Mouse (Mus musculus): ENCODE data around the gene Car10. TPM values are rescaled to one million over a fixed set of nuclear protein-coding genes. Genes with fewer than 3 reads are reported as not detected.

Gene Car10
- total and polyA plus RNA-seq, 3 experiments = not detected

GRCm38 (mm10) chr11:93562330-93562865, 464.6 kb downstream of the Car10 start:
- H3K4me3 ChIP-seq (ENCODE audit: control insufficient read depth in 1 of 2, insufficient read depth in 1 of 2, low read depth in 2 of 2, low read length in 2 of 2) = no peak overlapping the region
- H3K27me3 ChIP-seq (ENCODE audit: control insufficient read depth in 1 of 2, insufficient read depth in 2 of 2, low read length in 2 of 2) = no peaks in the 10 kb centered on the region
- TF ChIP-seq CHD2 (IDR thresholded peaks at IDR 0.05; ENCODE audit: low read length) = no peak
- no peak for TF ChIP-seq USF1 (IDR thresholded peaks at IDR 0.05; ENCODE audit: low read depth, low read length)
- no peak for TF ChIP-seq USF2 (IDR thresholded peaks at IDR 0.05; ENCODE audit: borderline replicate concordance in 1 of 2, insufficient read depth in 1 of 2, low read depth in 1 of 2, low read length in 2 of 2)
- TF ChIP-seq RAD21 (IDR thresholded peaks at IDR 0.05; ENCODE audit: low read depth, low read length) = no peak
- no peak for TF ChIP-seq GATA1 (IDR thresholded peaks at IDR 0.05; ENCODE audit: low read depth, low read length)
- TF ChIP-seq KAT2A (conservative IDR thresholded peaks at IDR 0.05; ENCODE audit: low read depth, low read length) = no peak
- no peak for TF ChIP-seq MEF2A (IDR thresholded peaks at IDR 0.05; ENCODE audit: extremely low read depth, insufficient replicate concordance, low read depth, low read length, poor library complexity, severe bottlenecking)
- TF ChIP-seq NRF1 (IDR thresholded peaks at IDR 0.05; ENCODE audit: insufficient read depth, low read depth, low read length, poor library complexity, severe bottlenecking) = no peak
- TF ChIP-seq CHD1 (IDR thresholded peaks at IDR 0.05; ENCODE audit: low read depth, low read length) = no peak
- TF ChIP-seq MYC (IDR thresholded peaks at IDR 0.05; ENCODE audit: low read depth, low read length) = no peak
- TF ChIP-seq ZNF384 (IDR thresholded peaks at IDR 0.05; ENCODE audit: low read depth, low read length) = no peak
- no peak for TF ChIP-seq JUND (IDR thresholded peaks at IDR 0.05; ENCODE audit: low read depth, low read length)
- TF ChIP-seq NELFE (IDR thresholded peaks at IDR 0.05; ENCODE audit: low read depth, low read length) = no peak
- TF ChIP-seq TBP (IDR thresholded peaks at IDR 0.05; ENCODE audit: low read depth, low read length) = no peak
- TF ChIP-seq MAZ (IDR thresholded peaks at IDR 0.05; ENCODE audit: low read depth, low read length) = no peak
- TF ChIP-seq UBTF (IDR thresholded peaks at IDR 0.05; ENCODE audit: borderline replicate concordance, insufficient read depth, low read depth, low read length) = no peak
- no peak for DNase-seq (ENCODE audit: low read depth, low spot score)
- H3K9me3 ChIP-seq (replicated peaks; ENCODE audit: insufficient read depth, low read length) = no peaks in the 10 kb centered on the region
- H3K36me3 ChIP-seq (ENCODE audit: control insufficient read depth in 1 of 2, insufficient read depth in 2 of 2, low read length in 2 of 2) = no peaks in the 10 kb centered on the region
- H3K27ac ChIP-seq (ENCODE audit: control insufficient read depth, low read depth, low read length) = no peak overlapping the region
- no peaks in the 10 kb centered on the region for H3K4me1 ChIP-seq (ENCODE audit: control insufficient read depth in 1 of 2, insufficient read depth in 2 of 2, low read length in 2 of 2)
- H3K79me2 ChIP-seq (ENCODE audit: control insufficient read depth, insufficient read depth, low read length, poor library complexity) = no peaks in the 10 kb centered on the region
- H3K9ac ChIP-seq (ENCODE audit: control insufficient read depth, low read depth, low read length, poor library complexity, severe bottlenecking) = no peak overlapping the region

DNA sequence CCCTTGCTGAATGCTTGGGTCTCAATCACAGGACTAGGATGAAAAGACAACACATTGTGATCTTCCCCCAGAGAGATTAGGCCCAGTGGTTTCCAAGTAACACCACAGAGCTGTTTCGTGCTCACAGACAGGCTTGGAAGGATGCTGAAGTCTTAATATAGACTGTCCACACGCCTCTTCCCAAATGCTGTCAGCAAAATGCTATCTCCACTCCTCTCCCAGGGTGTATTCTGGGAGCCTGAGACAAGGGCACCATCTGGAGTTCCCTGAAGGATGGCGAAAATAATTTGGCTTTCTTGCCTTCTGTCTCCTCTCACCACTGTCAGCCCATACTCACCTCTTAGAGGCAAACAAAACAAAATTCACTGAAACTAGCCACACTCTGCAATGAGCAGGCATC, 467.9 kb downstream of the Car10 start:
- no peak overlapping the region for H3K9ac ChIP-seq (ENCODE audit: control insufficient read depth, low read depth, low read length, poor library complexity, severe bottlenecking)
- H3K79me2 ChIP-seq (ENCODE audit: control insufficient read depth, insufficient read depth, low read length, poor library complexity) = no peaks in the 10 kb centered on the region
- no peaks in the 10 kb centered on the region for H3K9me3 ChIP-seq (replicated peaks; ENCODE audit: insufficient read depth, low read length)
- H3K4me1 ChIP-seq (ENCODE audit: control insufficient read depth in 1 of 2, insufficient read depth in 2 of 2, low read length in 2 of 2) = no peaks in the 10 kb centered on the region
- no peaks in the 10 kb centered on the region for H3K27me3 ChIP-seq (ENCODE audit: control insufficient read depth in 1 of 2, insufficient read depth in 2 of 2, low read length in 2 of 2)
- no peak for DNase-seq (ENCODE audit: low read depth, low spot score)
- TF ChIP-seq POLR2AphosphoS2 (IDR thresholded peaks at IDR 0.05; ENCODE audit: low read length) (no peak), KAT2A (conservative IDR thresholded peaks at IDR 0.05; ENCODE audit: low read depth, low read length) (no peak), MYB (IDR thresholded peaks at IDR 0.05; ENCODE audit: low read depth, low read length) (no peak), TAL1 (IDR thresholded peaks at IDR 0.05; ENCODE audit: low read length) (no peak), NELFE (IDR thresholded peaks at IDR 0.05; ENCODE audit: low read depth, low read length) (no peak), HCFC1 (IDR thresholded peaks at IDR 0.05; ENCODE audit: low read depth, low read length) (no peak), UBTF (IDR thresholded peaks at IDR 0.05; ENCODE audit: borderline replicate concordance, insufficient read depth, low read depth, low read length) (no peak), CHD1 (IDR thresholded peaks at IDR 0.05; ENCODE audit: low read depth, low read length) (no peak), ZC3H11A (IDR thresholded peaks at IDR 0.05; ENCODE audit: low read depth, low read length) (no peak), RCOR1 (IDR thresholded peaks at IDR 0.05; ENCODE audit: low read depth, low read length) (no peak), GATA1 (IDR thresholded peaks at IDR 0.05; ENCODE audit: low read depth, low read length) (no peak), RAD21 (IDR thresholded peaks at IDR 0.05; ENCODE audit: low read depth, low read length) (no peak), USF2 (IDR thresholded peaks at IDR 0.05; ENCODE audit: borderline replicate concordance in 1 of 2, insufficient read depth in 1 of 2, low read depth in 1 of 2, low read length in 2 of 2) (no peak), JUND (IDR thresholded peaks at IDR 0.05; ENCODE audit: low read depth, low read length) (no peak), ZNF384 (IDR thresholded peaks at IDR 0.05; ENCODE audit: low read depth, low read length) (no peak), EP300 (IDR thresholded peaks at IDR 0.05; ENCODE audit: low read depth in 1 of 2, low read length in 2 of 2) (no peak), ETS1 (IDR thresholded peaks at IDR 0.05; ENCODE audit: low read depth, low read length) (no peak), CTCF (IDR thresholded peaks at IDR 0.05 in 2 of 3, conservative IDR thresholded peaks at IDR 0.05 in 1 of 3; ENCODE audit: control insufficient read depth in 1 of 3, insufficient read depth in 1 of 3, low read depth in 2 of 3, low read length in 3 of 3, poor library complexity in 1 of 3, severe bottlenecking in 1 of 3) (no peak), TCF12 (IDR thresholded peaks at IDR 0.05; ENCODE audit: low read depth, low read length) (no peak), E2F4 (IDR thresholded peaks at IDR 0.05; ENCODE audit: borderline replicate concordance, low read depth, low read length) (no peak)
- H3K27ac ChIP-seq (ENCODE audit: control insufficient read depth, low read depth, low read length) = no peak overlapping the region
- no peak overlapping the region for H3K4me3 ChIP-seq (ENCODE audit: control insufficient read depth in 1 of 2, insufficient read depth in 1 of 2, low read depth in 2 of 2, low read length in 2 of 2)
- no peaks in the 10 kb centered on the region for H3K36me3 ChIP-seq (ENCODE audit: control insufficient read depth in 1 of 2, insufficient read depth in 2 of 2, low read length in 2 of 2)

Data from MEL (cell line).